Mouse (Mus musculus) 3134 (cell line): ENCODE measurements around the gene Zbtb34.

Experiments used
- DNase-seq: peaks from one replicate; pipeline ENCODE4 v3.0.0-alpha.2; 2011; ENCODE audit warnings: low spot score; ENCODE audit not compliant: insufficient read length; ENCODE audit errors: extremely low read depth

Gene Zbtb34

GRCm38 (mm10) chr2:33403511-33404003, 27.6 kb downstream of the Zbtb34 start:
- DNase-seq: no peak

- DNase-seq: no peak
These were observed 28.5 kb downstream of the Zbtb34 start for GRCm38 (mm10) chr2:33402638-33403037.

DNA sequence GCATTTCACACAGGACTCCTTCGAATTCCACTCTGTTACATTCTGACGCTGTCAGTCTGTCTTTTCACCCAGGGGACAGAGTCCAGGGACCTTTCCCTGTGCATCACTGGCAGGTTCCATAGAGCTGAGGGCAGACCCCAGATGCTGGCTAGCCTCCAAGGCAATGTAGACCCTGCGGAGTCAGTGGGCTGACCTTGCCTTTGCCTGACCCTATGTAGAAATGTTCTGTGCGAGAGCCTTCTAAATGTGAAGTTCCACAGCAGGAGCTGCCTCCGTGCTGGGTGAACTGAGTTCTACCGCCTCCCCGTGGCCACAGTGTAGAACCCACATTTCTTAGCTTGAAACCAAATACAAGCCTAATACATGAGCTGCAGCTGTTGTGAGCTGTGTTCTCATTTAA, 28.9 kb downstream of the Zbtb34 start:
- peak; percentile 19 for DNase-seq

DNA sequence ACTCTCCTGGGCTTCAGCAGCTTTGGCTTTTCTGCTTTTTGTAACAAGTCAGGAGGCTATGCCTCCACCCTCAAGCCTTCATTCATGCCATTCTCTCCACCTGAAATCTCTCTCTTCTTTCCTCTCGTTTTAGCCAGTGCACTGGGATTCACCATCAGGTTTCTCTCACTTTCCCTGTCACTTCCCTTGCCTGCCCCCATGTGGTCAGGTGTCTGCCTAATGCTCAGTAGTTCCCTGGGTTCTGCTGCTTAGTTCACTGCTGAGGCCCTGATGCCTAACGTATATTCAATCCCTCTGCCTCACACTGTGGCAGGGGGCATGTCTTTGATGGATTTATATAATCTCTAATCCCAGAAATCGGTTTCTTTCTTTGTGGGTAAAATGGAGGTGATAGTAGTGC, 29.9 kb downstream of the Zbtb34 start:
- no peak for DNase-seq

- DNase-seq: no peak
These were observed 30.6 kb downstream of the Zbtb34 start for GRCm38 (mm10) chr2:33400541-33400940.

- no peak for DNase-seq
These were observed 32.0 kb downstream of the Zbtb34 start for GRCm38 (mm10) chr2:33399091-33399490.

DNA sequence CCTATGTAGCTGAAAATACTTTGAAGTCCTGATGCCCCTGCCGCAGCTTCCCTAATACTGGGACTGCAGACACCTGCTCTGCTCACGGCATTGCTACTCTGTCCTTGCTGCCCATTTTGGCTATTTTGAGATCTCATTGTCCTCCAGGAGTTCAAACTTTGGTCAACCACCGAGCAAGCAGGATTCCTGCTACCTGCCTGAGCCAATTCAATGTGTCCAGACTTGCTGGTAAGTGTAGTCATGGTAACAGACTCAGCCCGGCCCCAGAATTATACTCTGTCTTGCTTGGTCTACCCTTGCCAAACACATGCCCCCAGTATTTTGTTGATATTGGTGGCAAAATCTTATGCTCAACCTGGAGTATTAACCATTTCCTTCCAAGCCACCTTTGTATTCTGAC, 34.1 kb downstream of the Zbtb34 start:
- DNase-seq: no peak

- no peak for DNase-seq
These were observed 36.1 kb downstream of the Zbtb34 start for GRCm38 (mm10) chr2:33395053-33395452.

DNA sequence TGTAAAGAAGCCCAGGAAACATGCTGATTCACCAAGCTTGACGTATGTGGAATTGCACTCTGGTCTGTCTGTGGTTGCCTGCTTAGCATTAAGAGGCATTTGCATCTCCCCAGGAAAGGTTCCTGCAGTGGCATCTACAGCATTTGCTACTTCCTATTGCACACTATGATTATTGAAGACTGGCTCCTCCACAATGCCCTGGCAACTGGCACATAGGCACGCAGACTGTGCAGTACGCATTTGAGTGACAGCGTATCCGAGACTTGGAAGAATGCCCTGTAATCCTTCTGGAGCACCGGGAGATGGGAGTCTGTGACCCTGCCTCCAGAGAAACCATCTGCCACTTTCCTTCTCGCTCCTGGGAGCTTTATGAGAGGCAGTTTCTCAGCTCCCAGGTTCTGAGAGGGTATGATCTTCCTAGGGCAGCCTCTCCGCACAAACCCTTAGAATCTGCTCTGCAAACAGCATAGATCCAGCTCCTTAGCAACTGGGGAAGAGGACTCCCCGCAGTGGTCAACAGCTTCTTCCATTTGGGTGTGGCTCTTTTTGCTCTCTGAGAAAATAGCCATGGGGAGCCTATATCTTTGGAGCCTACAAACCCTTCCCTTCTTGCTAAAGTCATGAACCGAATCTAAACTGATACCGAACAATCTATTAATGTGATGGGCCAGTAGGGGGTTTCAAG, 37.0 kb downstream of the Zbtb34 start:
- DNase-seq: no peak

DNA sequence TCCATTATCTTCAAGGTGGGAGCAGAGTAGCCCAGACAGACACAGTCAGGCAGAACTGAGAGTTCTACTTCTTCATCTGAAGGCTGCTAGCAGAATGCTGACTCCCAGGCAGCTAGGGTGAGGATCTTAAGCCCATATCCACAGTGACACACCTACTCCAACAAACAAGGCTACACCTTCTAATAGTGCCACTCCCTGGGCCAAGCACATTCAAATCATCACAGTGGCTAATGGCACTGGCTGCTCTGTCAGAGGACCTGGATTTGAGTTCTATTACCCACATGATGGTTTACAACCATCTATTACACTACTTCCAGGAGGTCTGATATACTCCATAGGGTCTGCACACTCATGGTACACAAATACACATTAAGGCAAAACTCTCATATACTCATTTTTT, 38.1 kb downstream of the Zbtb34 start:
- DNase-seq: no peak

DNA sequence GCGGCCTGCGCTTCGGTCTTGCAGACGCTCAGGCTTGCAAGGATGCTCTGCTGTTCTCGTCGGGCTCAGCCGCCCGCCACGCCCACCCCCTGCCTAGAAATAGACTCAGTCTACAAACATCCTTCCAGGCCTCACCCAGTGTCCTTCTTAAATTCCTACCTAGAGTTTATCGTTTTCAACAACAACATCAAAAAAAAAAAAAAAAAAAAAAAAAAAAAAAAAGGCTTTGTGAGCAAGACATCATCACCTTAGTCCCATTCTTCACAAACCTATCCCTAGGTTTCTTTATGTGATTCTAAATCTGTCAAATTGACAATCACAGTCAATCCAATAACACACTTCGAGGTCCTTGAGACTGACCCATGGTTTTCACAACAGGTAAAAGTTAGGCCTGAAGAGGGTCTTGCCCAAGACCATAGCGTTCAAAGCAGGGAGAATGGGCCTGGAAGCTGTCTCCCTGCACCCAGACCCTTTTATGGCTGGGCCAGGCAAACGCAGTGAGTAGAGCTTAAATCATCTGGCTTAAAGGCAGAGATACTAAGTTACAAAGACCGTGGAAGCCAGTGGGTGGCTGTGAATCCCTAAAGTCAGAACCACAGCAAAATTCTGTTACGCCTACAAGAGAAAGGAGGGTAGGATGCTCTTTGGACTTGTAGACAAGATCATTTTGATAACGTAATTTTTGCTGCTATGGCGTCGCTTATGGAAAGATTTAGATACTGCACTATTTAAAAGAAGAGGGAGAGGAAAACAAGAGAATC, 59.3 kb downstream of the Zbtb34 start:
- no peak for DNase-seq

DNA sequence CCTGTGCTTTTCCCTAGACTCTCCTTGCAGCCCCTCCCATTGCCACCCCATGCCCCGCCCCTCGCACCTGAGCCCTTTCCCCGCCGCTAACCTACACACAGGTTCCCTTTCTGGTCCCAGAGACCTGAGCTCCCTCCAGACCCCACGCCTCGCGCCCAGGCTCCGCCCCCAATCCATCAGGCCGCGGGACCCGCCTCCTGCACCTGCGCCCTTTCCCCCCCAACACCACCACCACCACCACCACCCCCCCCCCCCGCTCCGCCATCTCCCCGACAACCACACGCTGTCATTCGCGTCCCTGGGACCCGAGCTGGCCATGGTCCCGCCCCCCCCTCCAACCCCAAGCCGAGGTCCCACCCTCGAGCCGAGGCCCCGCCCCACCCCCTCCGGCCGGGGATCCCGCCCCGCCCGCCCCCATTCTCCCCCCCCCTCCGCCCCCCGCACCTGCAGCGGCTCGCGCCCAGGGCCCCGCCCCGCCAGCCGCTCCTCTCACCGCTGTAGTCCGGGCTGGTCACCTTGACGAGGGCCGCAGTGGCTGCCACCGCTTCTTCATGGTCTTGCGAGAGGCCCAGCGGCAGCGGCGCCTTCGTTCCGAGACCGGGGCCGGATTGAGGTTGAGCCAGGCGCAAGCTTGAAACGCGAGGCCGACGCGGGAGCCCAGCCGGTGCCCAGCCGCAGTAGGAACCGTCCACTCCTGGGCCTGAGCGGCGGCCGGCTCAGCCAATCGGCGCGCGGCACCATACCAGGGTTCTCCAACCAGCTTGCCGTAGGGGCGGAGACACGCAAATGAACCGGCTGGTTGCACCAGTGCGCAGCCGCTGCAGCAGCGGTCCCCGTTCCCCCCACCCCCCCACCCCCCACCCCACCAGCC, 60.1 kb downstream of the Zbtb34 start, which contains the start of gene Ralgps1:
Gene Ralgps1, minus strand, starts transcription at position 710 of the 871 bp plus-strand sequence.
- peak; percentile 98 for DNase-seq

GRCm38 (mm10) chr2:33370276-33370776, 60.8 kb downstream of the Zbtb34 start:
- no peak for DNase-seq

GRCm38 (mm10) chr2:33369453-33369852, 61.7 kb downstream of the Zbtb34 start:
- no peak for DNase-seq

- DNase-seq: no peak
These were observed 62.6 kb downstream of the Zbtb34 start for GRCm38 (mm10) chr2:33368486-33368885.

DNA sequence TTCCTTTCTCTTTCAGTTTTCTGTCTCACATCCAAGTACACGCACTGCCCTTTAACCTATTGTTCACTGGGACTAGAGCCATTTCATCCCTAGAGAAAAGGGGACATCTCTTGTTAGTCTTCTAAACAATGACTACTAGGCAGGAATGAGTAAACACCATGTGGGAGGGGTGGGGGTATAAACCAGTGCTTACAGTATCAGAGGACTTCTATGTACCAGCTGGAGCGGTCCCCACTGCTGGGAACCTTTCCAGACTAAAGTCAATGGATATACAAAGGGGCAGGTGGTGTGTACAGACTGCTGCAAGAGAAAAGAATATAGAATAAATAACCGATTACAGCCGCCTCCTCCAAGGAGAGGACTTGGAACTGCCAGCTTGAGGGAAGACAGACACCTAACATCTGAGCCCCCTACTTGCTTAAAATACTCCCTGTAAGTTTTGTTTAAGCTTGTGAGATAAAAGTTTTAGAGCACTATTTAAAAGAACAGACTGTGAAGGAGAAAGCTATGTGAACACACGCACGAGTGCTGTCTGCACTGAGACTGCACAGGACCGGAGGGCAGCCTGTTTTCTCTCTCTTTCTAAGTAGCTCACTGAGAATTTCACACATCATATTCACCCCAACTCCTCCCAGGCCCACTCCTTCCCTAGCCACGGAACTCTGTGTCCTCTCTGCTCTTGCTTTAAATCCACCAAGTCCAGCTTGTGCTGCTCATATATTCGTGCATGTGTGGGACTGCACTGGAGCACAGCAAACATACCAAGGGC, 65.2 kb downstream of the Zbtb34 start:
- DNase-seq: no peak

DNA sequence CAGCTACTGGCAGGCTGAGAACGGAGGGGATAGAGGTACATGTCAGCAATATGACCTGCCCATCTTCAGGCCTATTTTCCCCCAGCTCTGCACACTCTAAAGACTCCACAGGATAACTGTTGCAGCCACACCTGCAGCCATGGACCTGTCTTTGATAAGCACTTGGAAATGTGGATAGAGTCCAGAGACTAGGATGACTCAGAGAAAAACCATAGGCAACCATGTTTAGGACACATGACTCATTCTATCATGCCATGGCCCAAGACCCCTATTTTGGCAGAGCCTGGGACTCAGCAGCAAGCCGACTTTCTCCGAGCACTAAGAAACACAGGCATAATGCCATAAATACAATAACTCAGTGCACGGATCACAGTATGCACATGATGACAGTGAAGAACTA, 66.5 kb downstream of the Zbtb34 start:
- no peak for DNase-seq

GRCm38 (mm10) chr2:33363890-33364289, 67.2 kb downstream of the Zbtb34 start:
- DNase-seq: no peak

DNA sequence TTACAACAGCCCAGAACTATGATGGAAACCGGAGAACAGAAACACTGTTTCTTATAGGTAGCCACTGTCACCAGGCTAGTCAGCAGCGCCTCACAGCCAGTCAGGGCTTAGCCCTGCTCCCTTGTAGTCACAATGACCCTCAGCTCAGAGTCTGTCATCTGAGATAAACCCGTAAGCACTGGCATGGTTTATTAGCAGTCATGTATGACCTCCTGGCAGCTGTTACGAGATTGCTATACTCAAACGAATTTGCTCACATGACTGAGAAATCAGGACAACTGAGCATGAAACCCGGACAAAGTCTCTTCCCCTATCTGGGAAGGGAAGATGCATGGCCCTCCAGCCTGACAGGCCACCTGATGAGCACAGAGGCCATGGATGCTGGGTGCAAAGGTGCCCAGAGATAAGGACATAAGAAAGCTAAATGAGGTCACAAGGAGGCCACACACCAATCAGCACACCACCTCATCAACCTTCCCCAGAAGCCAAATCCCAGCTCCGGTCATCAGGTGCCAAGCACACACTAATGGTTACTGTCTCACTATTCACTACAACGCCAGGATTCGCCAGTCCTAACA, 69.9 kb downstream of the Zbtb34 start:
- DNase-seq: no peak

GRCm38 (mm10) chr2:33360564-33360963, 70.6 kb downstream of the Zbtb34 start:
- no peak for DNase-seq
